Mouse (Mus musculus): ENCODE measurements at regions not wholly inside any gene's neighbourhood (a gene's known extent, or its start where the extent isn't known, plus 50 kb on each side); places are given as distances from the start of the nearest gene placed in this dataset.

GRCm38 (mm10) chr9:47387716-47388300 is 142.2 kb upstream of the Cadm1 start:
- no peak for DNase-seq (ENCODE audit: low spot score in 2 of 2)

- DNase-seq (ENCODE audit: low spot score in 2 of 2): no peak
These were observed 140.1 kb upstream of the Cadm1 start for GRCm38 (mm10) chr9:47389901-47390300.

DNA sequence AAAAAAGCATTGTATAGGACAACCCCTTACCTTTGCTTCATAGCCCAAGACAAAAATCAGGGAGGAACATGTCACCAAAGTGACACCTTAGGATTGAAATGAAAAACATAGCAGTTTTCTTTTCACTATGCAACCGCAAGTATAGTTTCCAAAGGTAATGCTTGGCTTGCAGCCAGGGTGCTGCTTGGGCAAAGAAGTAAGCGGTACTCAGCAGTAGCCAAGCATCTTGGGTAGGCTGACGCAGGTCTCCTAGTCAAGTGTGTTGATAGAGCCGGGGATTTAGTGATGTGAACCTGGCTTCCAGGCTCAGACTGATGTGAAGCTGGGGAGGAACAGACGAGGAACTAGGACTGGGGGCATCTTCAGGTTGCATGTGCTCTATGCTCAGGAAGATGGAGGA is 138.3 kb upstream of the Cadm1 start:
- no peak for DNase-seq (ENCODE audit: low spot score in 2 of 2)

DNA sequence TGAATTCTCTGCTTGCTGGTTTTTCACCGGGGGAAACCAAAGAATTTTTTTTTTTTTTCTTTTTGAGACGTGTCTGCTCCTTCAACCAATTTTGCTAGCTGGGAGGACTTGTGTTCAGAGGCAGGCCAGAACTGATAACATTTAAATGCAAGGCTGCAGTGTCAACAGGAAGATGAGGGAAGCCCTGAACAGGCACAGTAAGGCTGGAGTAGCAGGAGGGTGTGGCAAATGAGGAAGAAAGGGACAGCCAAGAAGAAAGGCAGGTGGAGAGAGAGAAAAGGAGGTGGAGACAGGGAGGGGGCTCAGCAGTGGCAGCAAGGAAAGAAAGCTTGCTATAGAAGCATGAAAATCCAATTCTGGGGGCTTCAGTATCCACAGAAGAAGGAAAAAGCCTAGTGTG is 130.4 kb upstream of the Cadm1 start:
- no peak for DNase-seq (ENCODE audit: low spot score in 2 of 2)

- DNase-seq (ENCODE audit: low spot score in 2 of 2): no peak
These were observed 129.7 kb upstream of the Cadm1 start for GRCm38 (mm10) chr9:47400117-47400823.

GRCm38 (mm10) chr9:47401511-47401910 is 128.5 kb upstream of the Cadm1 start:
- no peak for DNase-seq (ENCODE audit: low spot score in 2 of 2)

DNA sequence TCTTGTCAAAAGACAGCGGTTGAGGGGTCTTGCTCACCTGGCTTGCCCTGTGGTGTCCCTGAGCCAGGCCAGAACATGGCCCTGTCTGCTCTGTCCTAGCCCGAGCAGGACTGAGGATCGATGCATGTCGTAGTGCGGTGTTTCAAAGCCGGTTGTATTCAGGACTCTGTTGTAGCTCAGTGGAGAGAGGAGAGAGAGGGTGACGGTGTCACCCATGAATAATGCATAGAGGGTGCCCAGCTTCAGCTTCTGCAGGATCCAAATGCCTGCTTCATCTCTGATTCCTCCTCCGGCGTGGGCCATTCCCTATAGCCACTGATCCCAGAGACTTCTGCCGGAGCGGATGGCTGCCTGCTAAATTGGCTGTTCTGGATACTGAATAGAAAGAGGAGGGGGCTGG is 126.7 kb upstream of the Cadm1 start:
- DNase-seq (ENCODE audit: low spot score in 2 of 2): no peak

DNA sequence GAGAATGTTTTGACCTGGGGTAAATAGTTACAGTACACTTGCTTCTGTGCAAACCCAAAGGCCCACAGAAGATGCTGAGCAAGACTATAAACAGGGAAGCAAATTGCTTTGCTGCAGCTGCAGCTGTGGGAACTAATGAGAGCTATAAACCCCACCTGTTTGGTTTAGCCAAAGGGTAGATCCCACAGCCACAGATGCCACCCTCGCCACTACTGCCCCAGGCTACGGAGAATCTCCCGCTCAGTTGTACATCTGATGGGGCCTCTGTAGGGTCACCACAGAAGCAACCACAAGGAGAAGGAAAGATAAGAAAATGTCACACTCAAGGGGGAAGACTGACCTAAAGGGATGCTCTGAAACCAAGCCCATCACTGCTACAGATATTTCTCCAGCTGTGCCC is 125.2 kb upstream of the Cadm1 start:
- no peak for DNase-seq (ENCODE audit: low spot score in 2 of 2)

- DNase-seq (ENCODE audit: low spot score in 2 of 2): no peak
These were observed 124.4 kb upstream of the Cadm1 start for GRCm38 (mm10) chr9:47405547-47405946.

DNA sequence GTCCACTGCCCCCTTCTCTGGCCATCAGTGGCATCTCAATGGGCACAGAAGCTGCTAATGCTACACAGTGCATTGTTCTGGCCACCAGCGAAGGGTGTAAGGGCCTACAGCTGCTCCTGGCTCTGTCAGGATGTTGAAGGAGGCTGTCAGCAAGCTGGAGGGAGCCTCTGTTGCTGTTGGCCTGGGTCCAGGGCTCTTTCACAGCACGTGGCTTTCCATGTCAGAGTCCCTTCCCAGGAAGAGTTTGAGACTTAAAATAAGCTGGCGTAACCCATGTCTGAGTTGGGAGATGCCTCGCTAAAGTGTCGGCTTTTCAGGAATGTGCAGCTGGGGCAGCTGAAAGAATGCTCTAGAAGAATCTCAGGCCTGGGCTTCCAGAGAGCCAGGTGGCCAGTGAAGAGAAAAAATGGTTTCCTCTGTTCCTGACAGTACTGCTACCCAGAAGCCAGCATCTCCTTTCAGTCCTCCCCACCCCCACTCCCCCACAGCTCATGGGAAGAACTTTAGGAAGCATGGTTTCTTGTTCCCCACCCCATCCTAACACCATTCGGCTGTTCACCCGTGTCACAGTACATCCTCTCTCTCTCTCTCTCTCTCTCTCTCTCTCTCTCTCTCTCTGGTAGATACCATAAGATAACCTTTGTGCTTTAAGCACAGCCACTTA is 122.8 kb upstream of the Cadm1 start:
- peak; percentile 42 to 66 for DNase-seq (ENCODE audit: low spot score in 2 of 2)

DNA sequence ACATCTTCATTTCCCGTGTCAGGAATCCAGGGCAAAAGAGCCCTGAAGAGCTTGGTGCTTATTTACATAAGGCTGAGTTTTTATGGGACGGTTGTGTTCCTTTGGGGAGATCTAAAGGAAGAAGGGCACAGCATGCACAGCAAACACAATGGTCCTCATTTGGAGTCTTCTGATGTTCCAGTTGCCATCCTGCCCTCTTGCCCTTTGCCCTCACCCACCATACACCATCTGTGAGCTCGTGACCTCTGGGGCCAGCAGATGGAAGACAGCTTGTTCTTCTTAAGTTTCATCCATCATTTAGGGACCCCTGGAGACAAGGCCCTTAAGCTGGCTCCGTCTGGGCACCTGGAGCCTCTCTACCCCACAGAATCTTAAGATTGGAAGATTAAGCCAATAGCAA is 121.9 kb upstream of the Cadm1 start:
- DNase-seq (ENCODE audit: low spot score in 2 of 2): no peak

- DNase-seq (ENCODE audit: low spot score in 2 of 2): no peak
These were observed 120.4 kb upstream of the Cadm1 start for GRCm38 (mm10) chr9:47409579-47409978.

DNA sequence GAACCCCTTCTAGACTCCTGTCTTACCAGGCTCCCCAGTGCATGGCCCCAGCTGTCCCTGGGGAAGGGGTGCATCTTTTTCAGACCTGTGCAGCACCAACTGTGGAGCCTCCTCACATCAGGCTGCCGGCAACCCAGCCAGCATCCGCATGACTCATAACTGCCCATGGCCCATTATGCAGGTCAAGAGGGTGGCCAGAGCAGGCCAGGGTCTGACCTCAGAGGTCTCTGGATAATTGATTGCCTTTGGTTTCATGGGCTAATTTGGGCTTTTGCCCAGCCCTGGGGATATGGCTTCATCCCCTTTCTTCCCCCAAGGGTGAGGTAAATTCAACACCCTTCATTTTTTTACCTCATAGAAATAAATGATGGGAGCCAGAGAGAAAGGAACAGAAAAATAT is 117.2 kb upstream of the Cadm1 start:
- DNase-seq (ENCODE audit: low spot score in 2 of 2): no peak

GRCm38 (mm10) chr9:47414350-47414988 is 115.5 kb upstream of the Cadm1 start:
- no peak for DNase-seq (ENCODE audit: low spot score in 2 of 2)

- peak in 1 of 2 experiments; percentile 35 for DNase-seq (ENCODE audit: low spot score in 2 of 2)
These were observed 107.8 kb upstream of the Cadm1 start for GRCm38 (mm10) chr9:47422151-47422599.

DNA sequence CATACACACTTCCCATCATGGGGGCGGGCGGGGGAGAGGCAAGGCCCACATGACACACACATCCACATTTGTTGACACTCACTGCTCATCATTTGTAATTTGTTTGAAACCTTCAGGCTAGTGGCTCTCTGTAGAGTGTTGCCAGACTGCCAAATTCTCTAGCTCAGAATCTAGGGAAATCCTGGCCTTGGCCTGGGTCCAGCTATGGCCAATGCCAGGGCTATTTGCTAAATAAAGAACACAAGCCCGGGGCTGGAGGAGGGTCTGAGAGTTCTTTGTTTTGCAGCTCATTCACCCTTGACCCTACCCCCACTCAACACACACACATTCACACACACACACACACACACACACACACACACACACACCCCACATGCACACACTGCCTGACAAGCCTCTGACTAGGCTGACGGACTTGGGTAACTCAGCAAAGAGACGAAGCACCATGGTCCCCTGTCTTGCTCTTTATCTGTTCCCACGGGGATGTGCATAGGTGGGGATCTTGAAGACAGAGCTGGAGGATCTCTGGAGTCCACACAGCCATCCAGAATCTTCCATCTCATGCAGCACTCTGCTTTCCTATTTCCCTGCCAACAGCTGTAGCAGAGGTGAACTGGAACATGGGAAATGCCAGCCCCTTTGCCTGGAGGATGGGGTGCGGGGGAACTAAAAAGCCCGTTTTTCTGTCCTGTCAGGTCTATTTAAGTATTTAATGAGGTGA is 107.1 kb upstream of the Cadm1 start:
- peak; percentile 58 to 64 for DNase-seq (ENCODE audit: low spot score in 2 of 2)

- DNase-seq (ENCODE audit: low spot score in 2 of 2): no peak
These were observed 106.5 kb upstream of the Cadm1 start for GRCm38 (mm10) chr9:47423462-47423832.

DNA sequence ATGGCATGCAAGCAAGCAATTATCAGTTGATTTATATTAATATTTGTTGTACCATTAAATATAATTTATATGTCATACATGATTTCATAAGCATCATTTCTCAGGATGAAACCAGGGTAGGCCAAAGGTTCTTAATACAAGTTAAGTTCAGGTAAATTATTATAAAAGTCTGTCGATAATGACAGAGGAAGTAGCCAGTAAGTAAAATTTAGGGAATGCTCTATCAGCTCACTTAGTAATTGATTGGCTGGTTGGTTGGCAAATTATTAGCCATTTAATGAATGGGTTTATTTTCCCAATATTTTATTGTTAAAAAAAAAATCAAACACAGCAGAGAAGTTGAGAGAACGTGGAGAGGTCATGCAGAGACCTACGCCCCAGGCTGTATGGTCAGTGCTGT is 105.8 kb upstream of the Cadm1 start:
- DNase-seq (ENCODE audit: low spot score in 2 of 2): no peak

DNA sequence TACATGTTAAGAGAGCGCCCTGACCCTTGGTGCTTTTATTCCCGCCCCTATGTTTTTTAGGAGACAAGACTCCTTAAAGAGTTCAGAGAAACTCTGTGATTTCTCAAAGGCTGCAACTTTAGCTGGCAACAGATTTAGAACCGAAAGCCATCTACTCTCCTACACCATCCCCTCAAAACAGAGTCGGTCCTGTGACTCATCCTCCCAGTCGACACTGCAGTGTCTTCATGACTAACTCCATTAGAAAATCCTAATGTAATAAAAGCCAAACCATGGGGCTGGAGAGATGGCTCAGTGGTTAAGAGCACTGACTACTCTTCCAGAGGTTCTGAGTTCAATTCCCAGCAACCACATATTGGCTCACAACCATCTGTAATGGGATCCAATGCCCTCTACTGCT is 103.3 kb upstream of the Cadm1 start:
- no peak for DNase-seq (ENCODE audit: low spot score in 2 of 2)

- DNase-seq (ENCODE audit: low spot score in 2 of 2): no peak
These were observed 101.1 kb upstream of the Cadm1 start for GRCm38 (mm10) chr9:47428710-47429341.

GRCm38 (mm10) chr9:47429691-47430090 is 100.3 kb upstream of the Cadm1 start:
- no peak for DNase-seq (ENCODE audit: low spot score in 2 of 2)

- no peak for DNase-seq (ENCODE audit: low spot score in 2 of 2)
These were observed 97.3 kb upstream of the Cadm1 start for GRCm38 (mm10) chr9:47432715-47433114.

Measured in frontal cortex, postnatal 14 days (tissue).